Mouse (Mus musculus): Measurements from ENCODE around the gene Olfr1396.

DNA sequence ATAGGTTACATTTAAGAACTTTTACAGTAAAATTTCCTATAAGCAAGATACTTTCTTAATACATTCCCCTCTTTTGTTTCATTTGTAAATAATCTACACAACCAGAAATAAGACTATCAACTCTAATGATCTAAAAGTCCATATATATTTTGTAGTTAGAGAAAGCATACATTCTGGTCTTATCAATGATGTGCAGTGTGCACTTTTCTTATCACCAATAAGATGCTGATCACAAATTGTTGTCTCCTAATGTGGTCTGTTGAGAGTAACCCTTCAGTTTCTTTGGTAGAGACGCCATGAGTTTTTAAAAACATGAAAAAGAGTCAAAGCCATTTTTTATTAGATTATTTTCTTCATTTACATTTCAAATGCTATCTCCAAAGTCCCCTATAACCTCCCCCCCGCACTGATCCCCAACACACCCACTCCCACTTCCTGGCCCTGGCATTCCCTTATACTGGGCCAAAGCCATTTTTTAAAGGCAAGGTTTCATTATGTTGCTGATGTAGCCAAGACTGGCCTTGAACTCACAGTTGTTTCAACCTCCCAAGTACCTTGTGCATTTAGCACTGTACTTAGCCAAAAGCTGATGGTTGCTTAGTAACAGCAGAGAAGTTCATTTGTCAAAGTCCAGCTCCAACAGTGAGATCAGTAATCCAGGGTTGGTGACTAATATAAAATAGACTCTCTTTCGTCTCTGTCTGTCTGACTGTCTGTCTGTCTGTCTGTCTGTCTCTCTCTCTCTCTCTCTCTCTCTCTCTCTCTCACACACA lies 24.8 kb downstream of the Olfr1396 start:
- TF ChIP-seq EP300 (IDR thresholded peaks at IDR 0.05) (no peak), CTCF (IDR thresholded peaks at IDR 0.05) (no peak)

Data from lung, postnatal 0 days (tissue).